In the genomic region with DNA sequence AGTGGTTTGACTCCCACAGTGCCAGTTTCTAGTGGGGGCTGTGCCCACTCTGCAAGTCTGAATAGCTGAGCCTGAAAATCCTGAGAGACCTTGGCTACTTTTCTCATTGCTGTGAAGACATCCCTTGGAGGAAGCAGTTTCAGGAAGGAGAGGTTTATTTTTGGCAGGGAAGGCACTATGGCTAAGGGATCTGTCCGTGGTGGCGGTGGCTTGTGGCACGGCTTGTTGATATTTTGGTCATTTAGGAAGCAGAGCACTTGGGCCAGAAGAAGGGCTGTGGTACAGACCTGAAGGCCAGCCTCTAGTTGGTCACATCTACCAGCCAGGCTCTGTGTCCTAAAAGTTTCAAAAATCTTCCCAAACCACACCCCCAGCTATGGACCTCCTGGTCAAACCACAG, we compare ENCODE assay signal across 22 mouse cellular contexts.
DNase-seq lines count a peak whose midpoint lies in the region; ATAC-seq and TF ChIP-seq lines count a peak whose summit lies in the region.
"Had no signal": no experiment of that assay in that cellular context is flagged by ENCODE, and none has a peak within 500 bp of the region (broad histone marks: within the 10 kb centered on the region; RNA-seq: fewer than 3 reads in every experiment).

No protein-coding gene starts in this region.

- H3K4me2 ChIP-seq in myocyte (ENCODE audit: low read depth): no peak overlapping the region

- H3K27me3 ChIP-seq in myocyte (ENCODE audit: control insufficient read depth, insufficient read depth, insufficient read length): peaks cover 7% of the 10 kb centered on the region
- H3K27me3 ChIP-seq: CH12.LX, Patski had no signal

- TF ChIP-seq POLR2A in myocyte (IDR thresholded peaks at IDR 0.05; ENCODE audit: insufficient read length, low read depth): no peak

- no peaks in the 10 kb centered on the region for H3K36me3 ChIP-seq in myocyte (ENCODE audit: control insufficient read depth, insufficient read depth)
- H3K36me3 ChIP-seq: G1E had no signal

- no peak overlapping the region for H3K4me3 ChIP-seq in myocyte

- H3ac ChIP-seq in myocyte (ENCODE audit: control insufficient read depth, insufficient read length): no peak overlapping the region

- ATAC-seq in megakaryocyte progenitor cell, adult 5-6 weeks (replicated peaks; ENCODE audit: poor library complexity): no peak
- ATAC-seq: activated CD4-positive, CD25-positive, alpha-beta regulatory T cell, adult 4 months; CD4-positive, CD25-positive, alpha-beta regulatory T cell, adult 4 months; Patski had no signal

- DNase-seq in heart, adult 11 months: peak; percentile 71
- DNase-seq in heart, postnatal 14 days: no peak
- DNase-seq in adipocyte (ENCODE audit: low spot score): peak; percentile 21
- no peak for DNase-seq in left cerebral cortex, adult 9 months (ENCODE audit: low spot score in 2 of 2)
- DNase-seq: adrenal gland, adult 2 months; adrenal gland, adult 8-10 months; adrenal gland, postnatal 10 days; adrenal gland, postnatal 14 days; adrenal gland, postnatal 25 days; adrenal gland, postnatal 36 days; B cell, adult 2 months; cerebellum, adult 11 months; cerebellum, adult 11-12 months; cerebellum, adult 18-20 months; cerebellum, adult 2 months had no signal

- intact Hi-C loops in heart, postnatal 14 days (cut with DNase I): loop anchor here (5.0 kb wide), 1 partner anchor 52 kb away; no protein-coding TSS in a partner anchor

- H3K79me2 ChIP-seq in myocyte (ENCODE audit: control insufficient read depth, insufficient read depth): no peaks in the 10 kb centered on the region

TF ChIP-seq in myocyte, 11 proteins besides CTCF, POLR2A, EP300 and RAD21:
- TF ChIP-seq POLR2AphosphoS2 (IDR thresholded peaks at IDR 0.05; ENCODE audit: insufficient read length, low read depth) (no peak), REST (IDR thresholded peaks at IDR 0.05; ENCODE audit: insufficient read depth, insufficient read length) (peak; percentile 52), SRF (IDR thresholded peaks at IDR 0.05; ENCODE audit: control insufficient read depth, insufficient read length, low read depth) (no peak)

Comparison
In these comparisons a context has a peak if more than half of its experiments do, and no peak if none do; other contexts are left out.
1. DNase-seq: peak in heart, adult 11 months (single experiment) and adipocyte (single experiment); none in heart, postnatal 14 days (0 of 2) and left cerebral cortex, adult 9 months (0 of 2).